Mouse (Mus musculus): ENCODE measurements around the gene H2-DMb1.

DNA sequence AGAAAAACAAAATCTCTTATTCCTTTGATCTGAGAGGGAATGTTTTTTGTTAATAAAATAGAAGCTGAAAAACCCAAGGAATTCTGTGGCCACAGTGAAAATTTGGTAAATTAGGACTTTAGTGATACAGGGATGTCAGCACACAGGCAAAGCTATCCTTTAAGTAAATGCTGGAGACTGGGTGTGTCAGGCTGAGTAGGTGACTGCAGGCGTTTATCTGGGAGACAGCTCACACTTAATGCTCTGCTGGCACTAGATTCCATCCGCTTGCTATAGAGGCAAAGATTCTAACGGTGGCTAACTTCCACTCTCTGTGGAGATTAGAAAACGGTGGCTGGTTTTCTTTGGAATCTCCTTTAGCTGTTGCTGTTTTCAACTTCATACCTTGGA lies 17.6 kb downstream of the H2-DMb1 start:
- no peak for TF ChIP-seq EP300 (IDR thresholded peaks at IDR 0.05)
- TF ChIP-seq CTCF (IDR thresholded peaks at IDR 0.05) = no peak

All from lung, postnatal 0 days (tissue).